Mouse (Mus musculus) embryonic fibroblast, embryonic 13.5 days (primary cell): ENCODE data around the gene Nup93.

Experiments
- CTCF ChIP-seq: IDR thresholded peaks from 2 replicates; pipeline ENCODE4 v1.5.1; 2011; ENCODE audit warnings: mild to moderate bottlenecking, control low read depth, low read length, moderate library complexity, borderline replicate concordance; ENCODE audit not compliant: insufficient read depth
- POLR2A ChIP-seq: IDR thresholded peaks from 2 replicates; pipeline ENCODE4 v1.6.1; 2011; ENCODE audit warnings: low read depth, mild to moderate bottlenecking, control low read depth, low read length, moderate library complexity

- TF ChIP-seq CTCF (no peak), POLR2A (no peak)
Observed at GRCm38 (mm10) chr8:94323041-94323440, 108.7 kb downstream of the Nup93 start.
